Mouse (Mus musculus) ES-Bruce4 (cell line): ENCODE results near the gene Tbxas1. TPM values are rescaled to one million over a fixed set of nuclear protein-coding genes. Genes with fewer than 3 reads are reported as not detected.

Experiments
- H3K27ac ChIP-seq: 2 replicates; pipeline ENCODE4 v1.5.1; 2012; ENCODE audit warnings: low read length, inconsistent platforms; ENCODE audit not compliant: insufficient read depth
- H3K27me3 ChIP-seq: 2 replicates; pipeline ENCODE4 v1.6.1; 2012; ENCODE audit warnings: mild to moderate bottlenecking, low read length, inconsistent platforms; ENCODE audit not compliant: control insufficient read depth, poor library complexity, insufficient read depth, severe bottlenecking
- H3K36me3 ChIP-seq: 2 replicates; pipeline ENCODE4 v1.6.1; 2012; ENCODE audit warnings: inconsistent platforms, mild to moderate bottlenecking, low read length, moderate library complexity; ENCODE audit not compliant: control insufficient read depth, poor library complexity, insufficient read depth, severe bottlenecking
- H3K4me1 ChIP-seq: one replicate; pipeline ENCODE4 v1.8.1; 2011; ENCODE audit warnings: low read length; ENCODE audit not compliant: control insufficient read depth, insufficient read depth
- H3K4me3 ChIP-seq: 2 replicates; pipeline ENCODE4 v1.5.1; 2011; ENCODE audit warnings: low read depth, mild to moderate bottlenecking, low read length
- H3K9ac ChIP-seq: 2 replicates; pipeline ENCODE4 v1.6.1; 2012; ENCODE audit warnings: low read depth, mild to moderate bottlenecking, inconsistent platforms; ENCODE audit not compliant: poor library complexity, severe bottlenecking
- H3K9me3 ChIP-seq: replicated peaks from 2 replicates; pipeline ENCODE4 v1.6.1; 2012; ENCODE audit warnings: mild to moderate bottlenecking, low read length, inconsistent platforms; ENCODE audit not compliant: control insufficient read depth, poor library complexity, insufficient read depth, severe bottlenecking
- CTCF ChIP-seq: IDR thresholded peaks from one replicate; pipeline ENCODE4 v1.8.1; 2011; ENCODE audit warnings: low read depth, low read length
- EP300 ChIP-seq: IDR thresholded peaks from 2 replicates; pipeline ENCODE4 v1.6.1; 2011; ENCODE audit warnings: low read depth, low read length; ENCODE audit not compliant: insufficient read depth
- POLR2A ChIP-seq: IDR thresholded peaks from one replicate; pipeline ENCODE4 v1.8.1; 2011; ENCODE audit warnings: low read length; ENCODE audit not compliant: insufficient read depth
- polyA plus RNA-seq: library from polyadenylated mRNA; stranded (reverse); fragments of >200 nt; gene quantifications from 2 replicates; pipeline ENCODE4 v1.2.4, GENCODE M21; 2011; ENCODE audit warnings: low read depth; ENCODE audit not compliant: missing spikeins, insufficient read depth, insufficient read length

Tbxas1 gene
- polyA plus RNA-seq, 1 experiment = not detected

DNA sequence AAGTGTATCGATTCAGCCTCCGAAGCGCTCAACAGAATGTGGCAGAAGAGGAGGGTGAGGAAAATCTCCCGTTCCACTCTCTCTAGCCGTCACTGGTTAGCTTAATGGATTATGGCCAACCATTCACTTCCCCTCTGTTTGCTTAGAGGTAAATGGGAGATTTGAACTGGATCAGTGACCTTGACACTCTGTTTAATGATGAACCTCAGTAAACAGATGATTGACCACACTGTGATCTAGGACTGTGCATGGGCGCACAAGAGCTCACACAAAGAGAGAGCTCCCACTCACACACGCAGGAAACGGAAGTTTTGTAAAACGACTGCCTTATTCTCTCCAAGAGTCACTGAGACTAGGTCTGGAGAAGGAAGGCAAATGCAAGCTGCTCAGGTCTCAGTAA lies 84.3 kb downstream of the Tbxas1 start:
- H3K27me3 ChIP-seq = no peaks in the 10 kb centered on the region
- no peaks in the 10 kb centered on the region for H3K9me3 ChIP-seq
- no peak overlapping the region for H3K27ac ChIP-seq
- no peak overlapping the region for H3K9ac ChIP-seq
- TF ChIP-seq POLR2A (no peak), CTCF (no peak), EP300 (no peak)
- no peaks in the 10 kb centered on the region for H3K36me3 ChIP-seq
- no peak overlapping the region for H3K4me3 ChIP-seq
- H3K4me1 ChIP-seq = no peaks in the 10 kb centered on the region

DNA sequence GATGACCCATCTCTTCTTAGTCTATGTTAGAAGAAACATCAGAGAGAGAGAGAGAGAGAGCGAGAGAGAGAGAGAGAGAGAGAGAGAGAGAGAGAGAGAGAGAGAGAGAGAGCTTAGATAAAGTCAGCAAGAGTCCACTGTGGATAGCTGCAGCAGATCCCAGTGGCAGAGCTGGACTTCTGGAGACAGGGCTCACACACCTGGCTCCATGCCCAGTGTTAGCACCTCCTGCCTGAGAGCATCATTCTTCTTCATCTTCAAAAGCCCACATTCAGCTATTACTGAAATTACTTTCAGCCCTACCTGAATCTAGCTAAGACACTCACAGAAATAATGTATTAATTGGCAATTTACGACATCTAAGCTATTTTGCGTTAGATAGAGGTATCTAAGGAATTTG lies 85.2 kb downstream of the Tbxas1 start:
- Histone ChIP-seq H3K27ac (no peak overlapping the region), H3K4me3 (no peak overlapping the region), H3K9me3 (no peaks in the 10 kb centered on the region)

DNA sequence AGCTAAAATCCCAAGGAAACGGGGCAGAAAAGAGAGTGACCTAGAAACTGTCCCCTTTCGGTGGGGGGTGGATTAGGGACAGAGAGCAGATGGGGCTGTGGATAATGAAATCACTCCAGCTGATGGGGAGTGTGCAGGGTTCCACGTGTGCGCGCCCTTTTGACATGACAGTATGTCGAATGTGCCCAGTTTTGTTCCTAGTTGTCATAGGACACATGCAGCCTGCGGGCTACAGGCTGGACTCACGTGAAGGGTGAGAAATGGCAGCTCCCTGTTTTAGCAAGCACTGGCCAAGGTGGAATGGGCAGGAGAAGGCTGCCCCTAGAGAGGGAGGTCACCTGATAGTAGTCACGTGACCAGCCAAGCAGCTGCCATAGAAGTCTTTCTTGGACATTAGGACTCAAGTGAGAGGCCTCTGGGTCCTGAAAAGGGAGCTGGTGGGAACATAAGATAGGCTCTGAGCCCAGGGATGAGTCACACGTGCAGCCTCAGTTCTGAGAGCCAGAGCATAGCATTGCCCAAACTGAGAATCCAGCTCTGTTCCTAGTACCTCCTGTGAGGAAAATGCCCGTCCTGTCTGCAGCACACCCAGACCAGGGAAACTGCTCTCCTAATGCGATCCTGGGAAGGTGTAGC lies 85.7 kb downstream of the Tbxas1 start:
- no peak overlapping the region for H3K4me3 ChIP-seq
- H3K4me1 ChIP-seq = no peaks in the 10 kb centered on the region
- no peak overlapping the region for H3K27ac ChIP-seq
- H3K9me3 ChIP-seq = no peaks in the 10 kb centered on the region
- H3K9ac ChIP-seq = no peak overlapping the region
- no peaks in the 10 kb centered on the region for H3K27me3 ChIP-seq
- TF ChIP-seq CTCF = no peak
- TF ChIP-seq POLR2A = no peak
- TF ChIP-seq EP300 = no peak
- no peaks in the 10 kb centered on the region for H3K36me3 ChIP-seq

More for the DNA sequence above, 85.2 kb downstream of the Tbxas1 start:
- H3K27me3 ChIP-seq = no peaks in the 10 kb centered on the region
- H3K9ac ChIP-seq = no peak overlapping the region
- no peaks in the 10 kb centered on the region for H3K4me1 ChIP-seq
- H3K36me3 ChIP-seq = no peaks in the 10 kb centered on the region
- no peak for TF ChIP-seq POLR2A
- TF ChIP-seq CTCF = no peak

DNA sequence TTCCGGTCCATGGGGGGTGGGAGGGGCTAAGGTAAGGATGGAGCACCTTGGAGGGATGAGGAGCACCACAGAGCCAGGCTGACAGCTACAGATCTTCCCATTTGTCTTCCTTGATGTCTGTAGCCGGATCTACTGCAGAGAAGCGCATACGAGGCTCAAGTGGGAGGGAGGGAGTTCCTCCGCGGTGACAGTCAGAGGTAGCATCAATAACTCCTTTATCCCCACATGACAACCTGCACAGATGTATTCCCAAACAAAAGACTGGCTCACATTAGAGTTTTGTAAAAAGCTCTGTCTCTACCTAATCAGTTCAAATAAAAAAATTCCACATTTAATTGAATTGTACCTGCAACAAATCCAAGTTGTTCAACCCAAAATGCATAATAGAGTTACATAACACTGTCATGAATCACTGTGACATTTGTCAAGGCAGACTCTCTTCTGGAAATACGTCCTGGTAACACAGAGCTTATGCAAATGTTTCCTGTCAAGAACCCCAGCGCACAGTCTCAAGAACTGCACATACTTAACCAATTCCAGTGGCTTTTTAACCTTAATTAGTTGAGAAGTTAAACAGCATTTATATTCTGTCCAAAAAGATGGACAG lies 86.3 kb downstream of the Tbxas1 start:
- Histone ChIP-seq H3K9me3 (no peaks in the 10 kb centered on the region), H3K36me3 (no peaks in the 10 kb centered on the region), H3K9ac (no peak overlapping the region), H3K27me3 (no peaks in the 10 kb centered on the region), H3K27ac (no peak overlapping the region), H3K4me3 (no peak overlapping the region), H3K4me1 (no peaks in the 10 kb centered on the region)
- TF ChIP-seq POLR2A = no peak
- TF ChIP-seq CTCF = no peak
- TF ChIP-seq EP300 = no peak

DNA sequence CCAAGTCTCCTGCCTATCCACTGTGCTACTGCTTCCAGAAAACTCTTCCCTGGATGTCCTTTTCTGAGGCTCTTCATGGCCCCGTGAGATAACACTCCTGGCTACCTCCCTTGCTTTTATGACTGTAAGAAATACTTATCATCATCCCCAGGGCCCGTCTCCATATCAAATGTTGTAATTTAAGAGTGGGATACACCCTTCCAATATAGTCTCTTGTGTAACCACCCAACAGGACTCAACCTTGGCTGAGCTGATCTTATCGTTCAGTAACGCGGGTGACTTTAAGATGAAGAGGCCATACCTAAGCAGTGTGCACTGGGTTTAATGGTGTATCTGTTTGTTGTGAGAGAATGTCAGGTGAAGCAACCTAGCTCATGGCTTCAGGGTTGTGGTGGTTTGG lies 91.6 kb downstream of the Tbxas1 start:
- no peaks in the 10 kb centered on the region for H3K36me3 ChIP-seq
- no peak overlapping the region for H3K9ac ChIP-seq
- H3K4me3 ChIP-seq = no peak overlapping the region
- H3K27me3 ChIP-seq = no peaks in the 10 kb centered on the region
- no peak overlapping the region for H3K27ac ChIP-seq
- no peaks in the 10 kb centered on the region for H3K9me3 ChIP-seq
- no peak for TF ChIP-seq EP300
- TF ChIP-seq POLR2A = no peak
- no peak for TF ChIP-seq CTCF
- no peaks in the 10 kb centered on the region for H3K4me1 ChIP-seq

DNA sequence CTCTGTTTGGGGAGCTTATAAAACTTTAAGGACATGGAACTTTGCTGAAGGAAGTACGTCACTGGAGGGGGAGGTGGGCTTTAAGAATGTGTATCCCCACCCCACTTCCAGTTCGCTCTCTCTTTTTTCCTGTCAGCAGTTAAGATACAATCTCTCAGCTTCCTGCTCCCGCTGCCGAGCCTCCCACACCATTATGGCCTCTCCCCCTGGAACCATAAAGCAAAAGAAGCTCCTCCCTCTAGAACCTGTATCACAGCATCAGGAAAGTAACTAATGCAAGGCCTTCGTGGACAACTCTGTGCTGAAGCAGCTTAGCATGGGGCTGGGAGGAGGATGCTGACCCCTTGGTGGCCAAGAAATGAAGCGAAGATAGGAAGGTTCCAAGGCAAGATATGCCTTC lies 92.1 kb downstream of the Tbxas1 start:
- no peaks in the 10 kb centered on the region for H3K4me1 ChIP-seq
- no peaks in the 10 kb centered on the region for H3K9me3 ChIP-seq
- no peak overlapping the region for H3K9ac ChIP-seq
- no peak overlapping the region for H3K4me3 ChIP-seq
- H3K27me3 ChIP-seq = no peaks in the 10 kb centered on the region
- H3K27ac ChIP-seq = no peak overlapping the region
- TF ChIP-seq POLR2A (no peak), CTCF (no peak), EP300 (no peak)
- H3K36me3 ChIP-seq = no peaks in the 10 kb centered on the region
